Comparison of ENCODE assay signal across 15 mouse cellular contexts in genomic region chr3:26106361-26106760, GRCm38 (mm10).
"Had no signal": no experiment of that assay in that cellular context is flagged by ENCODE, and none has a peak within 500 bp of the region (broad histone marks: within the 10 kb centered on the region; RNA-seq: fewer than 3 reads in every experiment).

No protein-coding gene starts in this region.

- ATAC-seq: intestine, postnatal 0 days; lung, postnatal 0 days had no signal

- DNase-seq: kidney, adult 8-10 months; kidney, postnatal 36 days; lung, adult 2 months; lung, postnatal 36 days; midbrain, embryonic 14.5 days; thymus, postnatal 4 days had no signal

- H3K36me3 ChIP-seq: limb, embryonic 12.5 days; liver, embryonic 15.5 days; midbrain, embryonic 10.5 days; neural tube, embryonic 12.5 days had no signal

- H3K4me2 ChIP-seq: limb, embryonic 12.5 days; liver, embryonic 11.5 days; liver, embryonic 15.5 days; neural tube, embryonic 12.5 days had no signal

- H3K27me3 ChIP-seq: limb, embryonic 12.5 days; liver, embryonic 15.5 days; neural tube, embryonic 12.5 days had no signal

- H3K9me3 ChIP-seq: limb, embryonic 12.5 days; liver, embryonic 15.5 days; midbrain, embryonic 10.5 days; neural tube, embryonic 12.5 days had no signal

- H3K4me3 ChIP-seq: left cerebral cortex, adult 2 months; limb, embryonic 12.5 days; liver, embryonic 15.5 days; midbrain, embryonic 10.5 days; neural tube, embryonic 12.5 days had no signal

- H3K27ac ChIP-seq: left cerebral cortex, adult 2 months; limb, embryonic 12.5 days; liver, embryonic 15.5 days; midbrain, embryonic 10.5 days; neural tube, embryonic 12.5 days; stomach, postnatal 0 days had no signal

- H3K9ac ChIP-seq: limb, embryonic 12.5 days; liver, embryonic 15.5 days; neural tube, embryonic 12.5 days had no signal

- H3K4me1 ChIP-seq: limb, embryonic 12.5 days; liver, embryonic 15.5 days; midbrain, embryonic 10.5 days; neural tube, embryonic 12.5 days had no signal
